Mouse (Mus musculus): ENCODE results near the gene Kremen1.

GRCm38 (mm10) chr11:5141965-5142364 lies 119.4 kb downstream of the Kremen1 start:
- TF ChIP-seq CTCF (IDR thresholded peaks at IDR 0.05; ENCODE audit: low read depth) (no peak), EP300 (IDR thresholded peaks at IDR 0.05; ENCODE audit: low read depth) (no peak)

Data from heart, postnatal 0 days (tissue).